Mouse (Mus musculus) CD8-positive naive resting alpha-beta T cell, adult 2 months (primary cell): ENCODE results near the gene Ankrd53.
A peak's percentile ranks its signal among the peaks of the same experiment; 100 is the strongest.
"Not testable (repeated sequence)": the region's sequence is repeated elsewhere in the genome, so short reads cannot be mapped to it uniquely, and the experiment has no call there.

Source experiments
- DNase-seq, 2 experiments: peaks; one replicate each; pipeline ENCODE4 v3.0.0; 2022; ENCODE audit warnings: low read depth in 2 of 2, low spot score in 2 of 2

Ankrd53 gene

DNA sequence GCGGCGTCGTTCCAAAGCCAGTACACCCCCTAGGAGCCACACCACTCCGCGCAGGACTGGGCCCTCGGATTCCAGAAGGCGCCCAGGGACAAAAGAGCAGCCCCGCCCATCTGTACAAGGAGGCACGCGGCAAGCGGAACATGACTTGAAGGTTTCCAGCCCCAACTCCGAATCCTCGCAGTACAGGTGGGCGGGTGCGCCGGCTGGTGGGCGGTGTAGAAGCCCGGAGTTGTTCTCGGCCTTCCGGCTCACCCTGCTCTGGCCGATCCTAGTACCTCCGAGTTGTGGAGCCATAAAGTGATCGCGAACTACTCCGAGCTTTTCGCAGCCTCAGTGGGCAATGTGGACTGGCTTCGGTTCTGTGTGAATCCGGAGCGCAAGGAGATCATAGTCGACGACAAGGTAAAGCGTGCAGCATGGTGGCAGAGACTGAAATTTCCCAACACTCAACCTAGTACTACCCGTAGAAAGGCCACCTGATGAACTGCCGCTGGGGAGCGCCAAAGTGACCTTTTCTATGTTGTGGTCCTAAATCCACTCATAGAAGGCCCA, 512 bp downstream of the Ankrd53 start:
- peak in 1 of 2 experiments; percentile 26 for DNase-seq

DNA sequence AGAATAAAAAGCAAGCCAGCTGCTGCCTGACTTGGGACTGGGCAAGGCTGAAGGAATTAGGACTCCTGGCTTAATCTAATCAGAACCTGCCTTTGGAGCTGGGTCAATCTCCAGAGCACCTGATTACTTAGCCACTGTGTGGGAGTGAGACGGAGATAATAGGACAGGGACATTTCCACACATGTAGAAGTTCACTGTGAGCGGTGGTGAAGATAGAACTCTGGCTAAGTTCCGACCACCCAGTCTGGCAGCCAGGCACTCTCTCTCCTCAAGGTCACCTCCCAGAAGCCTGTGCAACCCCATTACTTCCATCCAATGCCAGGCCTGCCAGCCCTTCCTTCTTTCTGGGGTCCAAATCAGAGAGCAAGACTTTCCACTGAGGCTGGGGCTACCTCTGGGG, 4.5 kb downstream of the Ankrd53 start:
- no peak for DNase-seq

DNA sequence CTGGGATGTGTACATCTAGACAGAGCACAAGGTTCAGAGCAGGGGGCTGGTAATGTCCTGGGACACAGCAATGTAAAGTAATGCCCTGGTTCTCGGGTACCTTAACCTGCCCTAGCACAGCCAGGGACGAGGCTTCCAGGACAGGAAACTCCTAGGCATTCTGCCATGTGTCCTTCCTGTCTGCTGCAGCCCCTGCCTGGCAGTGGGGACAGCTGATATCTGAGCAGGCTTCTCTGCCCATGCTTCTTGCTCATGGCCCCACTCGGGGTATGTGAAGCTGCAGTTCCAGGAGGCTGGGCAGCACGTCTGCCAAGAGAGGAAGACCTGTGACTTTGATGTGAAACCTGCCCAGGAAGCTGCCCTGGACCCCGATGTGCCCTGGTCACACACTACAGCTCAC, 6.0 kb downstream of the Ankrd53 start:
- no peak for DNase-seq

DNA sequence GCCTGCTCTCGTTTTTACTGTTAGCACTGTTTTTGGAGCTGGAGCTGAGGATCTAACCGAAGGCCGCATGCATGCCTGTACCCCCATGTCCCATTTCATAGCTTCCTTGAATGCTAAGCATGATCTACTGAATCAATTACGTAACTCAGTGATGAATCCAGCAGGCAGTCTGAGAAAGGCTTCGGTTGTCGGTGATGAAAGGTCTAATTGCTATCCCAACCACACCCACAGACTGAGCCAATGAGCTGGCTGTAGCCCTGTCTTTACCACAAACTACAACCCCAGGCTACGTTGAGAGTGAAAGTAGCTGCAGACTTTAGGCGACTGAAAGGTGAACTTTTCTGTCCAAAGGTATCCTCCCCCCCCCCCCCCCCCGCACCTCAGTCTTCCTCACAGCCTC, 11.7 kb downstream of the Ankrd53 start:
- DNase-seq, result no peak

DNA sequence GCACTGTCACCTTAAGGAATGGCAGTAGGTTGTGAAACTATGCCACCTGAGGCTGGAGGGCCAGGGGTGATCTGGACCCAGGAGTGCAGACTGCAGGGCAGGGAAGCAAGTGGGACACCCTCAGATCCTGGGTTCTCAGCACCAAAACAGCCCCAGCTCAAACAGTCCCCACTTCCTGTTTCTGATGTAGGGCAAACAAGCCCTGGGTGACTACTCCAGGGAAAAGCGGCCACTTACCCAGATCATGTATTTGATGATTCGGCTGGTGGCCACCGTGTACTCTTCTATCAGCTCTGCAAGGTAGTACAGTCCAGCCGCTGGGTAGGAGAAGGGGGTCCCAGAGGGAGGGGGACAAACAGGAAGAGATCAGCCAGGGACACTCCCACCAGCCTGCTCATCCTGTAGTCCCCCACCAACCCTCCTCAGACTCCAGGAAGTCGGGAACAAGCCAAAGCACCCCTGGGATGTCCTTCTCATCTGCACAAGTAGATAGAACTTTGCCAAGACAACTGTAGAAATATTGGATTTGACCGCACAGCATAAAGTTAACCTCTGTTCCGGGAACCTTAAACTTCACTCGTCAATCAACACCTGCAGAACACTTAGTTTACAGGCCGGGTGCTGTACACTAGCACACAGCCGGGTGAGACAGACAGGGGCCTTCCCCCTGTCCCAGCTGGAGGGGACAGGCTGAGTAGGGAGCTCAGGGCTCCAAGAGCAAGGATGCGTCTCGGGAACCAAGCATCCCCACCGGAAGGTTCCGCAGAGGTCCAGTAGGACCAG, 12.5 kb downstream of the Ankrd53 start:
- DNase-seq, result no peak

DNA sequence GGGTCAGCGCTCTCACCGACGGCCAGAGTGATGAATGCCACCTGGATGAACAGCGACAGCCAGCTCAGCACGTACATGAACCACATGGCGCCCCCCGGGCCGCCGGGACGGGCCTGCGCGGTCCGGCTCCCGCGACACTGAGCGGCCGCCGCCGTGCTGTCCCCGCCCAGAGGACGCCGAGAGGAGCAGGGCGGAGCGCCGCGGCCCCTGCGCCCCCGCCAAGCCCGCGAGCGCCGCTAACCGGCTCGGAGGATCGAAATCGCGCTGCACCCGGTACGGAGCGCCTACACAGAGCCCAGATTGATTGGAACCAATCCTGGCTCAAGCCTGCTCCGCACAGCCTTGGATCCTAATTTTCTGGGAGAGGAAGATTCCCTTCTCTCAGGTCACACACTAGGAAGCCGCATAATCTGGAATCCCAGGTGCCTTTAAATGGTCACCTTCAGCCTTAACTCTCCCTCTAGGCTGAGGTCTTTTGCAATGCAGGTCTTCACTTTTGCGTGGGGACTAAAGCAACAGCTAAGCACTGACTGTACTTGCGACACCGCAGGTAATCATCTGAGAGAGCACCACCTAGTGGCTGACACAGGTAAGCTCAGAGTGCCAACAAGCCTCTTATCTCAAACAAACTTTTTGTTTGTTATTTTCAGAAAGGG, 13.3 kb downstream of the Ankrd53 start, which contains the start of gene Tex261:
Tex261 (minus strand) TSS at position 176 of the 656 bp plus-strand sequence.
- peak; percentile 85 to 86 for DNase-seq

DNA sequence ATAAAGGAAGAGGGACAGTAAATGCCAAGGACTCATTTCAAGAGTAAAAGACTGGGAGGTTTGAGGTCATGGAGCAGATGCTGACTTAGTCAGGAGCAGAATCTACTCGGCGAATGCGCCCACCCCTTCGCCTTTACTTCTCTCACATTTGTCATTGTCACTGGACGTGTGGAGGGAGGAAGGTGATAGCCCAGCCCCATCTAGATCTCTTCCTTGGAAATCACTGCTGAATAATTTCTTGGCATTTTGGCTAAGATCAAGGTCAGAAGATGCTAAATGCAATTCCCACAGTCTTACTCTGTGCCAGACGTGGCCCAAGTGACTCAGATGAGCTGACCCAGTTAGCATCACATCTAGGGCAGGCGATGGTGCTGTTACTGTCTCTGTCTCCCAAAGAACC, 15.9 kb downstream of the Ankrd53 start:
- no peak for DNase-seq

DNA sequence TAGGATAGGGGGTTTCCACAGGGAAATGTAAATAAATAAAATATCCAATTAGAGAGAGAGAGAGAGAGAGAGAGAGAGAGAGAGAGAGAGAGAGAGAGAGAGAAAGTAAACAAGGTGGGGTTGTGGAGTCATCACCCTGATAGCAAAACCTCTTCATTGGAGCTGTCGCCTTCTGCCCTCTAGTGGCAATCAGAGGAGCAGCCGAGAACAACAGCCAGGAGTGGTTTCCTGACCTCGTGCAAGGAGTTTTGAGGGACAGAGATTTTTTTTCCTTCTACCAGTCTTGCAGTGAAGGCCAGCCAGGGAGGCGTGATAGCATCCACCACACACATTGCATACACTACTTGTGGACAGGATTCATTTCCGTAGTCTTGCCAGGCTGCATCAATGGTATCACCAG, 16.6 kb downstream of the Ankrd53 start:
- peak; percentile 49 to 64 for DNase-seq

DNA sequence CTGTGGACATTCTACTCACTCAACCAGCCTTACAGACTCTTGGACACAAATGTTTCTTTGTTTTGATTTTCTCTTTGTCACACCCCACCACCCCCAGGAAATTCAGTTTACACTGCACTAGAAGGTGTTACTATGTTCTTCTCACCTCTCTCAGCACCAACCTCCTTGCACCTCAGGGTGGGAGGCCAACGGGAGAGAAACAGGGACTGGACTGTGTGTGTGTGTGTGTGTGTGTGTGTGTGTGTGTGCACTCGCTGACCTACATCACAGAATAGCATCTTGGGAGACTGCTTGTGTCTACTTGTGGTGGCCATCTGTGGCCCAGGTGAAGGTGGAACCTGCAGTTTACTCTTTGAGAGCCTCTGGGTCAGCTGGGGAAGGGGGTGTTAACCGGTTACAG, 24.0 kb downstream of the Ankrd53 start:
- DNase-seq, result no peak

DNA sequence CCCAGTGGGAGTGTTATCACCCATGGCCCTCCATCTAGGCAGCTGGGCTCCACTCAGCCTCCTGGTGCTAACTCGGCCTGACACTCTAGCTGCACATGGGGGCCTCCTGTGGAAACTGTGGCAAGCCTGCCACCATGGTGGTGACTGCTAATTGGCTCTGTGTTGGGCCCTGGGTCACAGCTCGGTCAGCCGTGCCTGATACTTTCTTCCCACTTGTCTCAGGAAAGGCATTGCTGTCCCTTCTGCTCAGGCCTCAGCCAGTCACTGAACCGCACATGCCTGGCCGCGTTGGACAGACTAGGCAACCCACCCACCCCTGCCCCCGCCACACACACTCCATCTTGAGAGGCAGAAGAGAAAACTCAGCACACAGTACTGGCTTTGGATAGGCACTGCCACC, 26.1 kb downstream of the Ankrd53 start:
- no peak for DNase-seq

DNA sequence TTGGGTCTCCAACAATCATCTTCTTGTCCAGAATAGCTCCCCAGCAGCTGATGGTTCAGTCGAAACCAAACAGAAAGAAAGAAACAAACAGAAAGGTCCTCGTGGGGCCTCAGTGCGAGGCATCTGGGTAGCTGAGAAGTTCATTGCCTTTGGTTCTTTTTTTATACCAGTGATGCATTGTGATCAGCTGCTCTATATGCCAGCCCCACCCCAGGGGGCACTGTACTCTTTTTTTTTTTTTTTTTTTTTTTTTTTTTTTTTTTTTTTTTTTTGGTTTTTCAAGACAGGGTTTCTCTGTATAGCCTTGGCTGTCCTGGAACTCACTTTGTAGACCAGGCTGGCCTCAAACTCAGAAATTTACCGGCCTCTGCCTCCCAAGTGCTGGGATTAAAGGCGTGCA, 28.1 kb downstream of the Ankrd53 start:
- DNase-seq, result not testable (repeated sequence)

DNA sequence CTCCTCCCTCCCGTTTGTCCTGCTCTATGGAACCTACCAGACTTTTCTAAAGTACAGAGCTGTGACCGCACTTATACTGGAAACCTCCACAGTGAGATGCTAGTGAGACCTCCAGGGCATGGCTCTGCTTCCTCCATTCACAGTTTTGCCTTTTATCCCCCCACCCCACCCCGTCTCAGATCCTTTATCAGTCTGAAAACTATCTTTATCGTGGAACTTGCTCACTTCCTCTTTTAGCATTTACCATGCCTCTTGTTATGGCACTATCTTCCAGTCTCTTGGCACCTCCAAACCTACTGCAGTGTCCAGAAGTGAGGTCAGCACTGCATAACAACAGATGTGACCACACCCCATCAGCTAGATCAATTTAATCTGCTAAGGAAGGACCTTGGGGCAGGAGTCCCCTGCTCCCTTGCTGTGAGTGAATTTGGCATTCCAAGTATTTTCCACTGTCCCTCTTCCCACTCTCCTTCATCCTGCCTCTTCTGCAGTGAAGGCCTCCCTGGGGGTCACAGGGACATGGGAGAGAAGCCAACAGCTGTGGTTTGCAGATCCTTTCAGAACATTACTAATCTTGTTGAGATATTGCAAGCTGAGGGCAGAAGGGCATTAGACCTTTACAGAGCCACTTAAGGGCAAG, 28.9 kb downstream of the Ankrd53 start:
- DNase-seq, result no peak

DNA sequence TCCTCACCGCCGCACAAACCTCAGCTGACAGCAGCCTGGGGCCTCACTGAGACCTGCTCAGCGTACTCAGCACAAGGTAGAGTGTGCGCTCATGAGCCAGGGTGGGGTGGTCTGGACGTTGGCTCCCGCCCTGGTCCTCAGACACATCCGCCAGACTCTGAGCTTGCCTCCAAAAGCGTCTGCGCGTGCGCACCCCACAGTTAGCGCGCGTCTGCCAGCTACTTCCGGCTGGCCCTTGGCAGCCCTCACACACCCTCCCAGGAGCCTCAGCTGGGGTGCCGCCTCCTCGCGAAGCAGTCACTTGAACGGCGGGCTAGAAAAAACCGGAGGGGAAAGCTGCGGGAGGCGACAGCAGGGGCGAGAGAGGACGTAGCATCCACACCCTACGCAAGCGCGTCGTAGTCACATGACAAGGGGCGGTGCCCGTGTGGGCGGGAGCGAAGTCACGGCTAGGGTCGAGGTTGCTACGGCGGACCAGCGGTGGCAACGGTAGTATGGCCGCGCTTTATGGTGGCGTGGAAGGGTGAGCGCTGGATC, 32.4 kb downstream of the Ankrd53 start, which contains the start of gene Nagk:
Nagk (plus strand) TSS at position 223 of the 537 bp plus-strand sequence.
- DNase-seq, result peak; percentile 93 to 94

DNA sequence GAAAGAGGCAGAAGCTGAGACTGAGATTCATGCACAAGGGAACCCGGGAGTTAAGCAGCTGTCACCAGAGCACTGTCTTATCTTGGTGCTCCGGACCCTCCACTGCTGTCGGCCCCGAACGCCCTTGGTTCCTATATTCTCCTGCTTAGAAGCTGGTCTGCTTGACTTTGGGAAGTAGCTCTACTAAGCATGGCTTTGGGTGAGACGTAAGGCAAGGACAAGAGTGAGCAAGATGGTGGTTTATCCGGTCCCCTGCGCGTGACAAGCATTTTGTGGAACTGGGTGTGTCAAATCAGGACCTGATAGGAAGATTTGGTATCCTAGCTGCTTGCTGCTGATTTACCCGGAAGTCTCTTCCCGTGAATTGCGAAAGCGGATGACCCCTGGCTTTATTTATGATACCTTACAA, 33.1 kb downstream of the Ankrd53 start:
- no peak for DNase-seq

DNA sequence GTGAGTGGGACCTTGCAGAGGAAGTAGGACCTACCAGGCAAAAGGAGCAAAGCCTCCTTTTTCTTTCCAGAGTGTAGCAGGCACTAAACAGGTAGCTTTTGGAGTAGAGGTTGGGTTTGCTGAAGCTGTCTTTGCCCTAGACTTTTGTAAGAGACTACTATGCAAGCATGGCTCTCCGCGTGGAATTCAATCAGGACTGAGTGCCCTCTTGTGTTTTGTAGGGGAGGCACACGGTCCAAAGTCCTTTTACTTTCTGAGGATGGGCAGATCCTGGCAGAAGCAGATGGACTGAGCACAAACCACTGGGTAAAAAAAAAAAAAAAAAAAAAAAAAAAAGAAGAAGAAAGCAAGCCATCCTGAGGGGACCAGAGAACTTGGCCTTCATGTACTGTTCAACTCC, 34.2 kb downstream of the Ankrd53 start:
- no peak for DNase-seq

DNA sequence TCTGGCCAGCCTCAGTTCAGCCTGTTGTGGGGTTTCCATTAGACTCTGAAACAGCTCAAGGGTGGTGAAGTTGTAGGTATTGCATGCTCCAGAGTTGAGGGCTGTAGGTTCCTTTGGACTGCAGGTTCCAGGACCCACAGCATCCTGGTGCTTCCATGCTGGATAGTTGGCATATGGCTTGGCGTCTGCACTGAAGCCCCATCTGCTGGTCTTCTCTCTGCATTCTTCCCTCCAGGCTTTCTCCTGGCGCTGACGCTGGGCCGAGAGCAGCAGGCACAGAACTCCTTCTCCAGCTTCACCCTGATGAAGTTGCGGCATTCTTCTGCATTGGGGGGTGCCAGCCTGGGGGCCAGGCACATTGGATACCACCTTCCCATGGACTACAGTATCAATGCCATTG, 39.6 kb downstream of the Ankrd53 start:
- DNase-seq, result no peak

DNA sequence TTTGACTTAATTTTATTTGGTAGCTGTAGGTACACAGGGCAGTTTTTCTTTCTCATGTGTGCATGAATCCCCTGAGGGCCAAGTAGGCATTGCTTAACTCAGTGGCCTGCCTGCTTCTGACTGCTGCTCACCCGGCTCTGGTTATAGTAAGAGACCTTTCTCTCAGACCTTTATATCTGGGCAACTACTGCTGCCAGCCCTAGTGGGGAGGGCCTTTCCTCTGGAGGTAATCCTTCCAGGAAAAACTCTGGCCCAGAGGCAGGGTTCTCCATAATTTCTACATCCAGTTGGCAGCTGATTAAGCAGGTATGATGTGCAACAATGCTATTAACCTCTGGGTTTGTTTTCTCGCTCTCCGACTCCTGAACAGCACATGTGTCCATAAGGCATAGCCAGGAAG, 40.4 kb downstream of the Ankrd53 start:
- no peak for DNase-seq

DNA sequence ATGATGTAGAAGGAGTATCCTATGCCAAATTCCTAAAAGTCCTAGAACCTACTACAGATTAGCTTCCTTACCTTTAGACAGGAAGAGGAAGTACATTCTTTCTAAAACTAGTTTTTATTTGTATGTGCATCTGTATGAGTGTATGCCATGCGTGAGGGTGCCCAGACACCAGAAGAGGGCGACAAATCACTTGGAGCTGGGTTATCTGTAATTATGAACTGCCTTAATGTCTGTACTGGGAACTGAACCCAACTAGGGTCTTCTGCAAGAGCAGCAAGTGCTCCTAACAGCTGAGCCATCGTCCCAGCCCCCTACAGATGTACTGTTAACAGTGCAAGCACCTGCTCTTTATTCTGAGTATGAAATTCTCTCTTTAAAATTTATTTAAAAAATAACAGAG, 53.4 kb downstream of the Ankrd53 start:
- DNase-seq, result no peak
